27 mouse cellular contexts compared by ENCODE assay signal in the genomic region with DNA sequence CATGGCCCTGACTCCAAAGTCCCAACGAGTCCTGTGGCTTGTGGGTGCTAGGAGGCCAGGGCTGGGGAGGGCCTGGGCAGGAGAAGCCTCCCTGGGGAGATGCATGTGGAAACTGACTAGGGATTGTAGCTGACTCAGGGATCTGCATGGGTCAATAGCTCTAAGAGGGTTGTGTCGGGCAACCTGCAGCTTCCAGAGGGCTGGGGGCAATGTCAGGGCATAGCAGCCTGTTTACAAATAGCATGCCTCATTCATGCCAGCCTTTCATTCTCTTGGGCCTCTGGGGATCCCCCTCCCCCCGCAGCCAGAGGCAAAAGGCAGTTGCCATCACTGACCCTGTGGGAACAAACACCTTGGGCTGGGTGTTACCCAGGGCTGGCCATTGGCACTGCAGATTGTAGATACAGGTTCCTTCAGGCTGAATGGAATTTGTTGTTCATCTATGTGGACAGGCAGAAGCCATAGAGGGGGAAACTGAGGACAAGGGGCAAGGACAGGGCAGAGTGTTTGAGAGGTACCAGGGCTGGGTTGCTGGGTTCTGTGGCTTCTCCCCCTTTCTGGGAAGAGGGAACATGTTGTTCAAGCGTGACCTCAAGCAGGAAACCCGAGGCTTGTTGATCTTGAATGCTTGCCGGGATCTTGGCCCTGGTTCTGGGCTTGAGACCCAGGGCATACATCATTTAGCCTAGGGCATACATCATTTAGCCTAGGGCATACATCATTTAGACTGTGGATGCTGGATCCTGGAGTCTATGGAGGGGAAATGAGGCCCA.
A peak's percentile ranks its signal among the peaks of the same experiment; 100 is the strongest.
DNase-seq lines count a peak whose midpoint lies in the region; ATAC-seq lines count a peak whose summit lies in the region.
"Had no signal": no experiment of that assay in that cellular context is flagged by ENCODE, and none has a peak within 500 bp of the region (broad histone marks: within the 10 kb centered on the region; RNA-seq: fewer than 3 reads in every experiment).

No protein-coding gene starts in this region.

- no peaks in the 10 kb centered on the region for H3K27me3 ChIP-seq in kidney, embryonic 16.5 days (ENCODE audit: insufficient read depth, low read length)
- H3K27me3 ChIP-seq: embryonic facial prominence, embryonic 13.5 days; heart, embryonic 15.5 days; limb, embryonic 13.5 days; lung, embryonic 15.5 days; midbrain, embryonic 13.5 days; neural tube, embryonic 13.5 days had no signal

- no peaks in the 10 kb centered on the region for H3K9me3 ChIP-seq in kidney, embryonic 16.5 days (ENCODE audit: low read length)
- H3K9me3 ChIP-seq: embryonic facial prominence, embryonic 13.5 days; forebrain, embryonic 10.5 days; heart, embryonic 10.5 days; heart, embryonic 15.5 days; limb, embryonic 13.5 days; lung, embryonic 15.5 days; midbrain, embryonic 13.5 days; neural tube, embryonic 13.5 days had no signal

- H3K9ac ChIP-seq in kidney, embryonic 16.5 days (replicated peaks; ENCODE audit: low read length), result no peak overlapping the region
- H3K9ac ChIP-seq: embryonic facial prominence, embryonic 13.5 days; heart, embryonic 15.5 days; limb, embryonic 13.5 days; lung, embryonic 15.5 days; midbrain, embryonic 13.5 days; neural tube, embryonic 13.5 days had no signal

- H3K4me2 ChIP-seq in kidney, embryonic 16.5 days (replicated peaks; ENCODE audit: low read depth, low read length), result no peak overlapping the region
- H3K4me2 ChIP-seq: embryonic facial prominence, embryonic 13.5 days; heart, embryonic 15.5 days; limb, embryonic 13.5 days; liver, embryonic 11.5 days; lung, embryonic 15.5 days; midbrain, embryonic 13.5 days; neural tube, embryonic 13.5 days had no signal

- DNase-seq in 3134 (ENCODE audit: extremely low read depth, insufficient read length, low spot score), result peak; percentile 49
- DNase-seq in kidney, adult 18-20 months, result peak; percentile 66
- DNase-seq in kidney, postnatal 36 days, result peak; percentile 79 to 91
- no peak for DNase-seq in layer of hippocampus, adult 9-11 months
- DNase-seq in left cerebral cortex, postnatal 4 days, result no peak
- no peak for DNase-seq in frontal cortex, postnatal 10 days (ENCODE audit: low spot score in 2 of 2)
- DNase-seq: adrenal gland, postnatal 10 days; B cell, adult 2 months; cerebellum, adult 11-12 months; cerebellum, adult 9-11 months; embryo, embryonic 11 days; gastrocnemius, postnatal 14 days; heart, adult 11 months; lung, postnatal 4 days had no signal

- H3K4me3 ChIP-seq in kidney, embryonic 16.5 days (ENCODE audit: low read length), result no peak overlapping the region
- H3K4me3 ChIP-seq: embryonic facial prominence, embryonic 13.5 days; forebrain, embryonic 10.5 days; heart, embryonic 10.5 days; heart, embryonic 15.5 days; left cerebral cortex, adult 2 months; limb, embryonic 13.5 days; lung, embryonic 15.5 days; midbrain, embryonic 13.5 days; neural tube, embryonic 13.5 days had no signal

- intact Hi-C loops in left cerebral cortex, postnatal 4 days (cut with DNase I), result no loop called here

- 39% methylated on average over 6 of the region's 6 CpGs for WGBS in kidney, embryonic 16.5 days

- ATAC-seq in kidney, embryonic 16.5 days (ENCODE audit: low FRiP score, low TSS enrichment), result peak; percentile 62
- ATAC-seq: forebrain, embryonic 16.5 days; hindbrain, embryonic 16.5 days; midbrain, embryonic 13.5 days had no signal

- peaks cover 7% of the 10 kb centered on the region; the same call in 1 of the 2 replicates for H3K4me1 ChIP-seq in kidney, embryonic 16.5 days (ENCODE audit: insufficient read depth, low read length)
- H3K4me1 ChIP-seq: embryonic facial prominence, embryonic 13.5 days; forebrain, embryonic 10.5 days; heart, embryonic 10.5 days; heart, embryonic 15.5 days; limb, embryonic 13.5 days; midbrain, embryonic 13.5 days; neural tube, embryonic 13.5 days had no signal

- H3K27ac ChIP-seq in kidney, embryonic 16.5 days (ENCODE audit: low read length), result no peak overlapping the region
- H3K27ac ChIP-seq: embryonic facial prominence, embryonic 13.5 days; forebrain, embryonic 10.5 days; heart, embryonic 10.5 days; heart, embryonic 15.5 days; left cerebral cortex, adult 2 months; limb, embryonic 13.5 days; lung, embryonic 15.5 days; midbrain, embryonic 13.5 days; neural tube, embryonic 13.5 days had no signal

- no peaks in the 10 kb centered on the region for H3K36me3 ChIP-seq in kidney, embryonic 16.5 days (ENCODE audit: insufficient read depth, low read length)
- H3K36me3 ChIP-seq: embryonic facial prominence, embryonic 13.5 days; forebrain, embryonic 10.5 days; heart, embryonic 10.5 days; heart, embryonic 15.5 days; limb, embryonic 13.5 days; lung, embryonic 15.5 days; midbrain, embryonic 13.5 days; neural tube, embryonic 13.5 days had no signal

Comparison
In these comparisons a context has a peak if more than half of its experiments do, and no peak if none do; other contexts are left out.
1. DNase-seq: peak in 3134 (single experiment), kidney, adult 18-20 months (single experiment) and kidney, postnatal 36 days (2 of 2); none in layer of hippocampus, adult 9-11 months (single experiment), left cerebral cortex, postnatal 4 days (single experiment) and frontal cortex, postnatal 10 days (0 of 2).